Mouse (Mus musculus): ENCODE measurements around the gene Mapkbp1.
A peak's percentile ranks its signal among the peaks of the same experiment; 100 is the strongest.

Gene Mapkbp1

DNA sequence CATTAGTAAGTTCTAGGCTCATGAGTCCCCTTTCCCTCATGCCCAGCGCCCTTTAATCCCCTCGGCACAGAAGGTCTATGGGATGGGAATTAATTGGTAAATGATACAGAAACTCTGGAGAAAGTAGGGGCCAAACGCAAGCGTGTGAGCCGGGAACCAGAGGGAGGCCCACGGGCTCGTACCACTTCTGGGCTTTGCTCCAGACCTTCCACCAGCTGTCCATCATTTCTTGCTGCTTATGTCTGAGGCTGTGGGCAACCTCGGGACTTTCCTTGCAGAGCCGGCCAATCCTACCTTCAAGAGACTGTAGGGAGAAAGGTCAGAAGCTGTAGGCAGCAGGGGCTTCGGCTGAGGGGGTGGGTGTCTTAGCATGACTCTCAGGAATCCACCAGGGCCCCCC, 83.4 kb downstream of the Mapkbp1 start:
- DNase-seq = no peak

DNA sequence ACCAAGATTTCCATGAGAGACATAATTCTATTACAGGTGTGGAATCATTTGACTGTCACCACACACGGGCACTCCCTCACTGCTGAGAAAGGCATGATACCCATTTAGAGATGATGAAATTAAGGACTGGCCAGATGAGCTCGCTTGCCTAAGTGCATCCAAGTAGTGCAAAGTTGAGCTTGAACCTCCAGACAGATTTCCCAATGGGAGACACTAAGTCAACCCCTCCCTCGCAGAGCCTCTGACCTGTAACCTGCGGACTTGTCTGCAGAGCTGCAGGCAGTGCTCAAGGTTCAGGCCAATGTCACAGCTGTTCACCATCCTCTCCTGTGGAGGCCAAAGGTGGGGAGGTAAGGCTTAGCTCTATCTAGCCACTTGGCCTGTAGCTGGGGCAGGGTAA, 86.3 kb downstream of the Mapkbp1 start:
- no peak for DNase-seq

DNA sequence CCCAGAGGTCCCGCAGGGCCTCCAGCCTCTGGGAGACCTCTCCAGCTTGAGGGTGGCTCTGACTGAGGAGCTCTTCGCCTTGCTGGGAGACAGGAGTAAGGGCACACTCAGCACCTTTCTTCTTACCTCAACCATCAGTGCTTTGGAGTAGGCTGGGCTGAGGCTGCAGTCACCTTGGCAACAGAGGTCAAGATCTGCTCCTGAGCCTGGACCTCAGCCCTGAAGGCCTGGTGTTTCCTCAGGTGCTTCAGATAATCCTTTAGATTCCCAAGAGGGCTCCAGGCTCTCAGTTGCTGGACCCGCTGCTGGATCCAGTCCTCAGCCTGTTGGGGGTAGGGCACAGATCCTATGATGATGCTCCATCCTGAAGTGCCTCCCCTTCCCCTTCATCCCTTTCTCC, 87.0 kb downstream of the Mapkbp1 start:
- DNase-seq = no peak

DNA sequence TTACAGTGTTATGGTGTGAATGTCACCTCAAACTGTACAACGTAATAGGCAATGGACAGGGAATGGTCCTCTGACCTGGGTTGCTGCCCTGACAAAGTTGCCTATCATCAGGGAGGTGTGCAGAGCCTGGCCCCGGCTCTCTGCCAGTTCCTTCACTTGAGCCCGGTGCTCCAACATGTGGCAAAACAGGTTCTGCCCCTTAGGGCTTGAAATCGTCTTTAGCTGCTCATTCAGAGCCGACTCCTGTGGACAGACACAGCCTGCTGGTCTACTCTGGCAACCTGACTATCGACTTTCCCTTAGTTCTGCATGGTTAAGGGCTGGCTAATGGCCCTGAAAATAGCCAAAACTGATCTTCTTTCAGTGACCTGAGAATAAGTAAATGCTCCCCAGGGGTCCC, 87.7 kb downstream of the Mapkbp1 start:
- DNase-seq = peak; percentile 72

DNA sequence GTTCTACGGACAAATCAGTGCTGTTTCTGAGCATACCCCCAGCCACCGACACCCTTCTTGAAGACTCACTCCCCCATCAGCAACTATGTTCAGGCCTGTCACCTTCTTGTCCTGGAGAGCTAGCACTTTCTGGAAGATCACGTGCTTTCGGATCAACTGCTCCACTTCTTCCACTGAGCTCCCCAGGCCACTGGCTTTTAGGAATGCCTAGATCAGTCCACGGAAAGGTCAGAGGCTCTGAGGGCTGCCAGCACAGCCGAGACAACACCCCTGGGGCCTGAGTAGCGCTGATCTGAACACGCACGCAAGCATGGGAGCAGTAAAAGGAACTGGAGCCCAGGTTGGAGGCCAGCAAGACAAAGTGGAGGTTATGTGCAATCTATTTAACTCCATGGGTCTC, 88.2 kb downstream of the Mapkbp1 start:
- no peak for DNase-seq

DNA sequence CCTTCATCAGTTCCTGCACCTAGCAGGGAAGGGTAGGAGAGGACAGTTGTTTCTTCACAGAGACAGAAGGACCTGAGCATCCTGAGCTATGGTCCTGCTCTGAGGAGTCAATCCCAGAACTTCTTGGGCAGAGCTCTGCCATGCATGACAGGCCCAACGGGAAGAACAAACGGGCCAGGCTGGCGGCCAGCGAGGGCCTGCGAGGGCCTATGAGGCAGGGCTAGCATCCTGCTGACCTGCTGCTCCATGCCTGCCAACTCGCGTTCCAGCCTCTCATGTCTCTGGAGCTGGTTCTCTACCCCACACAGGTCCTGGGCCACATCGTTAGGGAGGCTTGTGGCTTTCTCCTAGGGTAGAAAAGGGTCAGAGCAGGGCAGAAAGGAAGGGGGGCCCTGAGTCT, 89.7 kb downstream of the Mapkbp1 start:
- DNase-seq = no peak

DNA sequence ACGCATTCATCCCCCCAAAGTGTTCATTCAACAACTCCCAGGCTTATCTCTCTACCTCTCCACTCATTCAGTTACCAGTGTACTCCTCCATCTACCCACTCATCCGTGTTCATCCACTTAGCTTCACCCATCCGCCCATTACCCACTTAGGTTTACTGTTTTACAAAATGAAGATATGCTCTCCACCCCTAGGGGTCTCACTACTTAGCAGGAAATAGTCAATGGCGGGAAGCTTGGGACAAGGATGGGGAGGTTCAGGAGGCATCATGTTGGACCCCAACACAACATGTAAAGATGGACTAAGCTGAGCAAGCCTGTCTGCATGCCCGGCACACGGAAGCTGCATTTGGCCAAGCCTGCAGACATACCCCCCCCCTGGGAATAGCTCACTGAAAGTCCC, 92.1 kb downstream of the Mapkbp1 start:
- no peak for DNase-seq

DNA sequence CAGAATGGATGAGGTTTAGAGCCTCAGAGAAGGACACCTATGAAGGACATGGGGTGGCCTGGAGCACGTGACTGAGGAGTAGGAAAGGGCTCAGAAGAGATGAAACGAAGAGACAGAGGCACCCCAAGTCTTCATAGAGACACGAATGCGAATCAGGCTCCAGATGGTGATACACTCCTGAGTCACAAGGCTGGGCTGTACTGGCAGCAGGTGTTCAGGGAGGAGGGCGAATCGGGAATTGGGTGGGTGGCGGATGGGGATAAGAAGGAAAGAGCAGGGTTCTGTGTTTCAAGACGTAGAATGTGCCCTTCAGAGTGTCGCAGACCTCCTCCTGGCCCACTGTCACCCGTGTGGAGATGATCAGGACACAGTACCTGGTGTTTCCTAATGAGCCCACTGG, 92.7 kb downstream of the Mapkbp1 start:
- no peak for DNase-seq

DNA sequence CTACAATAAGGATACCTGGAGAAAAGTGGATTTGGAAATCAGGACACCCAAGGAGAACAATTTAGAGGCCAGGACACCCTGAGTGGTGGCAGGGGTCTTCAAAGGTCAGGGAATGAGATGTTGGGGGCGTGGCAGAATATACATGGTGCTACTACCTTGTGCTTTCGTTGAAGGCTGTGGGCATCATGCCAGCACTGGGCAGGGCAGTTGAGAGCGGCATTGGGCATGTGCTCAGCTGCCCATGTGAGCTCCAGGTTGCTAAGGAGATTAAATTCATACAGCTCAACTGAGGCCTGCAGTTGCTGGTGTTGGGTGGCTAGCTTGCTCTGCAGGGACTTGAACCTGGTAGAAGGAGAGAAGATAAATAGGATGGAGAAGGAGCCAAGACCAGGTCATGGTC, 93.7 kb downstream of the Mapkbp1 start:
- DNase-seq = peak; percentile 43

DNA sequence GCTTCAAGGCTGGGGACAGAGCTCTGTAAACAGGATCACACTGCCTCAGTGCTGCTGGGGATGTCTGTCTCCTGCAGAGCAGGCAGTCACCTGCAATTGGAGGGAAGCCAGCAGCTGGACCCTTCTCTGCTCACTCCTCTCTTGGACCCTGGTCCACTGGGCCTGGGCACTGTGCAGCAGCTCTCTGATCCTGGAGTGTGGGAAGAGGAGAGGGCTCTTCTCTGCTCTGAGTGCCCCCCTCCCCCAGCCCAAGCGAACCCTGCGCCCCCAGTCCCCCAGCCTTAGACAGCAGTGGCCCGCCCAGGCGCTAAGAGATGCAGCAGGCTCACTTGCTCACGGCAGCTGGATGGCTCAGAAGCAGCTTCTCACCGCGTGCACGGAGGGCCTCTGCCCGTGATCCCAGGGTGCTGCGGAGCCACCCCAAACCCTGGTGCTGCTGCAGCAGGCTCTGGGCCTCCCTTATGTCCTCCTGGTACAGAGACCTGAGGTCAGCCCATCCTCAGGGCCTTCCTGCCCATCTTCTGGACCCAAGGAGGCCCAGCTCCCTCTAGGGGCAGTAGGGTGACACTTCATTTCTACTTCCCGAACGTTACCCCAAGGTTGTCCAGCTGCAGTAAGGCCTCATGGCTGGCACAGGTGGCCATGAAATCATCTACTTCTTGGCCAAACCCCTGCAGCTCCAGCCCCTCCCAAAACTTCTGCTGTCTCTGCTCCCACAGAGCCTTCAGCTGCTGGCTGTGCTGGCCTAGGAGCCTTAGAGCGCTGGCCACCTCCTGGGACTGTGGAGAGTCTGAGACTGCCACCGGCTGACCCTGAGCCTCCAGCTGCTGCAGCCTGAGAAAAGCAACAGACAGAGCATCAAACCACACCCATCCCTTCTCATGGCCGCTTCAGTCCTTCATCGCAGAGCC, 96.3 kb downstream of the Mapkbp1 start:
- DNase-seq = peak; percentile 59

DNA sequence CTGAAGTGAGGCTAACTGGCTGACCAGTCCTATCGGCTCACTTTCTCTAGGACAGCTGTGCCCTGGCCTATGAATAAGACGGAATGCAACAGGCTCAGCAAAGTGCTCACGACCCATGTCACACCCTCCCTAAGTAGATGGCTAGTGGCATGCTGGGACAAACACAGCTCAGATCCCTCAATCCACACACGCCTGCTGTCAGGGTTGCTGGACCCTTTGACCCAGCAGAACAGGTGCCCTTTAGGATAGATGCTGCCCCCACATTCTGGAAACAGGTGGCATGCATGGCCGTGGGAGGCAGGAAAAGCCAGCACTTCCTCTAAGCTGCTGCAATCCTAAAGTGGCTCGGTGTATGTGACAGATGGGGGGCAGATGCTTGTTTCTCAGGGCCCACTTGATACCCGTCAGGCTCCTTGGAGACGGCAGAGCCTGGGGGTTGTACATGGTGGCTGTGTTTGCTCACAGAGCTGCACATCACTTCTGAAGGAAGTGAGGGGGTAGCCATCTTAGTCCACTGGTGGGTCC, 97.0 kb downstream of the Mapkbp1 start:
- no peak for DNase-seq

DNA sequence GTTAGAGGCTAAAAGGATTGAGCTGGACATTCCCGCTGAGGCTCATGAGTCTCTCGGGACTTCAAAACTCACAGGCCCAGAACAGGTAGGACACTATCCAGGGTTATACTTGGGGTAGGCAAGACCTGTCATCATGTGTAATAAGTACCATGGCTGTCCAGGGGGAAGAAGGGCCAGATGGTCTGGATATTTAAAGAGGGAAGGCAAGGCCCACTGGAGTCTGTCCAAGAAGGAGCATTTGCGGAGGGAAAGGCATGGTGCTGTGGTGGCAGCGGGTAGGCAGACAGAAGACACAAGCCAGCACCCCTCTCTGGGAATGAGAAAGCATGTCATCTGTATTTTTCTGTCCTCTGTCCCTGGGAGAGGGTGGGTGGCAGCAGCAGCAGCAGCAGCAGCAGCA, 101.6 kb downstream of the Mapkbp1 start:
- no peak for DNase-seq

DNA sequence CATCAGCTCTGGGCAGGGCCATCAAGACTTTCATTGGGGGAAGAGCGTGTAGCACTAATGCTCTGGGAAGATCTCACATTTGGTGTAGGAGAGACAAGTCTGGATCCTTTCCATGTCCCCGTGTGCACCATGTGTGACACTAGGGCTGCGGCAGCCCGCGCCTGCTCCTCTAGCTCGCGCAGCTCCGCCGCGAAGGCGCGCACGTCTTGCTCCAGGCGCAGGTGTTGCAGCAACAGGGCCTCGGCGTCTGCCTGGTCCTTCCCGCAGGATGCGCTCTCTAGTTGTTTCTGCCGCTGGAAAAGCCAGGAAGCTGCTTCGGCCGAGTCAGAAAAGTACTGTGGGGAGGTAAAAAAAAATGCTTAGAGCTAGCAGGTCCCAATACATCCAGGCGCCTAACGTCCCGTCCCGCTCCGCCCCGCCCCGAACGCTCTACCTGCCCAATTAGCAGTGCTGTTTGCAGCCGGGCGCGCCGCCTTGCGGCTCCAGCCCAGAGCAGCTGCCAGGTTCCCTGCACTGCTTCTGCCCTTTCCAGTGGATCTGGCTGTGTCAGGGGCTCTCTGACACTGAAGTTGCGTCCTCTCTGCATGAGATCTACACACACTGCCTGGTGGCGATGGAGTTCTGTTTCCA, 103.7 kb downstream of the Mapkbp1 start:
- peak; percentile 59 for DNase-seq

Data from lung, postnatal 10 days (tissue).